Mouse (Mus musculus) embryonic facial prominence, embryonic 12.5 days (tissue): Measurements from ENCODE around the gene Olfr211. TPM values are rescaled to one million over a fixed set of nuclear protein-coding genes. Genes with fewer than 3 reads are reported as not detected.
A peak's percentile ranks its signal among the peaks of the same experiment; 100 is the strongest.

Source experiments
- ATAC-seq: fragments of 200-750 bp; cut with Nextera tagmentation; 2 replicates; pipeline ENCODE4 v1.8.0; 2017; ENCODE audit not compliant: insufficient number of reproducible peaks, insufficient read depth, low FRiP score, low TSS enrichment
- H3K27ac ChIP-seq: fragments of 300-500 bp; sonication (generic); 2 replicates; pipeline ENCODE4 v1.5.1; 2016; ENCODE audit warnings: mild to moderate bottlenecking
- H3K27me3 ChIP-seq: fragments of 300-500 bp; sonication (generic); 2 replicates; pipeline ENCODE4 v1.6.1; 2016; ENCODE audit warnings: mild to moderate bottlenecking, moderate library complexity
- H3K36me3 ChIP-seq: fragments of 300-500 bp; sonication (generic); 2 replicates; pipeline ENCODE4 v1.6.1; 2016; ENCODE audit warnings: mild to moderate bottlenecking
- H3K4me1 ChIP-seq: fragments of 300-500 bp; sonication (generic); 2 replicates; pipeline ENCODE4 v1.6.1; 2016
- H3K4me2 ChIP-seq: fragments of 300-500 bp; sonication (generic); replicated peaks from 2 replicates; pipeline ENCODE4 v1.6.1; 2016; ENCODE audit warnings: mild to moderate bottlenecking, moderate library complexity
- H3K4me3 ChIP-seq: fragments of 300-500 bp; sonication (generic); 2 replicates; pipeline ENCODE4 v1.5.1; 2016; ENCODE audit warnings: mild to moderate bottlenecking
- H3K9ac ChIP-seq: fragments of 300-500 bp; sonication (generic); 2 replicates; pipeline ENCODE4 v1.6.1; 2016; ENCODE audit warnings: mild to moderate bottlenecking, moderate library complexity
- H3K9me3 ChIP-seq: fragments of 300-500 bp; sonication (generic); 2 replicates; pipeline ENCODE4 v1.6.1; 2016; ENCODE audit warnings: mild to moderate bottlenecking, moderate library complexity
- WGBS: fragments of 180-500 bp; shearing (Covaris S2); methylation state at CpG from one replicate; pipeline ENCODE4 v1.1.7; 2016; 5-methylcytosine and 5-hydroxymethylcytosine counted together
- polyA plus RNA-seq: library from polyadenylated mRNA; unstranded; fragments of >200 nt; fragmentation: Nextera tagmentation; extraction: Ambion mirVana; gene quantifications from 2 replicates; pipeline ENCODE4 v1.2.1, GENCODE M21; 2016

Olfr211 gene
- polyA plus RNA-seq = not detected in 2 replicates

DNA sequence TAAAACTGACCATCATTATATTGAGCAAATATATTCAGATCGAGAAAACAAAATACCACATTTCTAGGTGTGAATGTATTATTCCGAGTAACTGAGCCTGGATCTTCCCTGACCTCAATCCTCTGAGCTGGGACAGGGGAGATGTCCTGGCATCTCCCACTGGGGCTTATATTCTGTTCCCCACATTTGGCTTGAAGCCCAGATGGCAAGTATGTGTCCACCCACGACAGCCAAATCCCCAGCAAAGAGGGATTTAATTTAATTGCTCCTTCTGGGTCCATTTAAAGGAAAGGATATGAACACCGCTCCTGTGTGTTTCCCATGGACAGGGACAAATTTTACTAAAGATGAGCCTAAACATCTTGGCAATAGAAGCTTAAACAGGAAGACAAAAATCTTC, at the start of gene Olfr211:
Olfr211 (plus strand) TSS at position 301 of the 400 bp plus-strand sequence.
- H3K4me3 ChIP-seq = no peak within 1 kb of the TSS
- 72% methylated on average over 4 of the region's 4 CpGs for WGBS
- H3K9ac ChIP-seq = no peak within 1 kb of the TSS
- no peak for ATAC-seq
- H3K27ac ChIP-seq = no peak within 1 kb of the TSS
- H3K36me3 ChIP-seq = no peaks in the 10 kb centered on the region
- H3K27me3 ChIP-seq = no peaks in the 10 kb centered on the region
- no peak within 1 kb of the TSS for H3K4me2 ChIP-seq
- H3K9me3 ChIP-seq = no peaks in the 10 kb centered on the region
- no peaks in the 10 kb centered on the region for H3K4me1 ChIP-seq

GRCm38 (mm10) chr6:116439531-116439930, 49.4 kb upstream of the Olfr211 start:
- 84% methylated on average over 6 of the region's 6 CpGs for WGBS

GRCm38 (mm10) chr6:116440447-116440846, 48.4 kb upstream of the Olfr211 start:
- Histone ChIP-seq H3K27me3 (no peaks in the 10 kb centered on the region), H3K9ac (no peak overlapping the region), H3K4me1 (no peaks in the 10 kb centered on the region), H3K4me2 (no peak overlapping the region), H3K27ac (no peak overlapping the region), H3K4me3 (no peak overlapping the region), H3K9me3 (no peaks in the 10 kb centered on the region), H3K36me3 (no peaks in the 10 kb centered on the region)
- no peak for ATAC-seq
- 78% methylated on average over 4 of the region's 4 CpGs for WGBS

More at GRCm38 (mm10) chr6:116439531-116439930, 49.4 kb upstream of the Olfr211 start:
- ATAC-seq = no peak
- no peak overlapping the region for H3K27ac ChIP-seq
- H3K36me3 ChIP-seq = no peaks in the 10 kb centered on the region
- H3K4me1 ChIP-seq = no peaks in the 10 kb centered on the region
- H3K9me3 ChIP-seq = no peaks in the 10 kb centered on the region
- H3K27me3 ChIP-seq = no peaks in the 10 kb centered on the region
- no peak overlapping the region for H3K4me3 ChIP-seq
- H3K9ac ChIP-seq = no peak overlapping the region
- H3K4me2 ChIP-seq = no peak overlapping the region

DNA sequence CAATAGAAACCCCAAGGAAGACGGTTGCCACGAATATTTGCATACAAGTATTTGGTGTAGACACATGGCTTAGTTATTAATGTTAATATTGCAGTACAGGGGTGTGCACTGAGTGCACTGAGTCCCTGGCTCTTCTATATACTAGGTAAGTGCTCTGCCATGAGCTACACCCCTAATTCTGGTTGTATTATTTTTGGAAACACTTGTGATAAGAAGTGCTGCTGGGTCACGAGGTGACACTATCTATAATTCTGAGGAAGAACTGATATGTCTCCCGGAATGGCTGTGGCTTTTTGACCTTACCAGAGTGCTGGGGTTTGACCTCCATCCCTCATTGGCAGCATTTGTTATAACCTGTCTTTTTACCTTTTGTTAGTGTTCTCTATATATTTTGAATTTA, 48.0 kb upstream of the Olfr211 start:
- Histone ChIP-seq H3K4me1 (no peaks in the 10 kb centered on the region), H3K9ac (no peak overlapping the region), H3K27me3 (no peaks in the 10 kb centered on the region), H3K4me3 (no peak overlapping the region), H3K9me3 (no peaks in the 10 kb centered on the region), H3K36me3 (no peaks in the 10 kb centered on the region), H3K4me2 (no peak overlapping the region), H3K27ac (no peak overlapping the region)
- 79% methylated on average over 4 of the region's 4 CpGs for WGBS
- ATAC-seq = no peak

DNA sequence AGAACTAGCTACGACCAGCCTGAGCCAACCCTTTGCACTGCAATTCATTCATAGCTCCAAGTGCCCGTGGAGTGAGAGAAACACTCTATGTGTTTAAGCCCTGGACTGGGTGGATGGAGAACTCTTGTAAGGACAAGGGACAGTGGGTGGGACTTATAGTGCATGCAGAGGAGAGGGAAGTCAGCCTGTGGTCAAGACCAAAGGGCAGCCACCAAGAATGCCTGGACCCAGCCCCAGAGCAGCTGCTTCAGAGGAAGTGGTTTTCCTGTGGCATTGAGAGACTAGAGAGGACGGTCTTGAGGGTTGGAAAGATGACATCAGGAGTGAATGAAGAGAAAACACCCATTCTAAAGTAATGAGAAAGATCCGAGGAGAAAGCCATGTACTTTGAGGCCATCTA, 33.1 kb upstream of the Olfr211 start:
- H3K27ac ChIP-seq = no peak overlapping the region

GRCm38 (mm10) chr6:116456482-116456881, 32.4 kb upstream of the Olfr211 start:
- no peaks in the 10 kb centered on the region for H3K9me3 ChIP-seq
- no peak overlapping the region for H3K4me2 ChIP-seq
- H3K36me3 ChIP-seq = no peaks in the 10 kb centered on the region
- H3K4me1 ChIP-seq = peaks cover 7% of the 10 kb centered on the region
- ATAC-seq = no peak
- no peak overlapping the region for H3K27ac ChIP-seq
- no peak overlapping the region for H3K4me3 ChIP-seq
- peaks cover 25% of the 10 kb centered on the region for H3K27me3 ChIP-seq
- 71% methylated on average over 1 of the region's 1 CpGs for WGBS
- H3K9ac ChIP-seq = no peak overlapping the region

More for the DNA sequence above, 33.1 kb upstream of the Olfr211 start:
- no peak overlapping the region for H3K9ac ChIP-seq
- 75% methylated on average over 4 of the region's 4 CpGs for WGBS
- peaks cover 4% of the 10 kb centered on the region; the same call in 1 of the 2 replicates for H3K4me1 ChIP-seq
- no peaks in the 10 kb centered on the region for H3K36me3 ChIP-seq
- H3K27me3 ChIP-seq = peaks cover 18% of the 10 kb centered on the region
- H3K4me2 ChIP-seq = no peak overlapping the region
- H3K9me3 ChIP-seq = no peaks in the 10 kb centered on the region
- no peak for ATAC-seq
- no peak overlapping the region for H3K4me3 ChIP-seq

- Histone ChIP-seq H3K4me1 (peaks cover 7% of the 10 kb centered on the region), H3K9ac (no peak overlapping the region), H3K4me2 (no peak overlapping the region), H3K4me3 (no peak overlapping the region), H3K9me3 (no peaks in the 10 kb centered on the region), H3K27ac (no peak overlapping the region), H3K27me3 (peaks cover 41% of the 10 kb centered on the region), H3K36me3 (no peaks in the 10 kb centered on the region)
- 78% methylated on average over 4 of the region's 4 CpGs for WGBS
- ATAC-seq = no peak
These were observed 30.2 kb upstream of the Olfr211 start for GRCm38 (mm10) chr6:116458728-116459127.

DNA sequence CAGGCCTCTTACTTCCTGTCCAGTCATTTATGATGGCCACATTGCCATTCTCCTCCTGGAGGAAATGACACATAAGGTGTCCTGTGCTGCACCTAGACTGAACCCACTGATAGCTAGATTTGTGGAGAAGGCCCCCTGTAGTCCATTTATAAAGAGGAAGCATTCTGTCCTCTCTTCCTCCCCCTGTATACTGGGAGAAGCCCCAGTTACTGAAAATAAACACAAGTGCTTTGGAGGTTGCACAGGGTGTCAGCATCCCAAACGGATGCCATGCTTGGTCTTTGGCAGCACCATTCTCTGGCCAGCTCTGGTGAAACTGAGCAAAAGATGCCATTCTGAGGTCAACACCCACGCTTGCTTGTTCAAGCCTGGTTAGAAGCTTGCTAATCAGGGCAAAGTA, 29.7 kb upstream of the Olfr211 start:
- WGBS = 69% methylated on average over 2 of the region's 2 CpGs
- H3K9ac ChIP-seq = no peak overlapping the region
- no peaks in the 10 kb centered on the region for H3K36me3 ChIP-seq
- H3K27ac ChIP-seq = no peak overlapping the region
- peaks cover 7% of the 10 kb centered on the region for H3K4me1 ChIP-seq
- no peaks in the 10 kb centered on the region for H3K9me3 ChIP-seq
- no peak for ATAC-seq
- H3K4me2 ChIP-seq = no peak overlapping the region
- H3K27me3 ChIP-seq = peaks cover 41% of the 10 kb centered on the region
- no peak overlapping the region for H3K4me3 ChIP-seq

DNA sequence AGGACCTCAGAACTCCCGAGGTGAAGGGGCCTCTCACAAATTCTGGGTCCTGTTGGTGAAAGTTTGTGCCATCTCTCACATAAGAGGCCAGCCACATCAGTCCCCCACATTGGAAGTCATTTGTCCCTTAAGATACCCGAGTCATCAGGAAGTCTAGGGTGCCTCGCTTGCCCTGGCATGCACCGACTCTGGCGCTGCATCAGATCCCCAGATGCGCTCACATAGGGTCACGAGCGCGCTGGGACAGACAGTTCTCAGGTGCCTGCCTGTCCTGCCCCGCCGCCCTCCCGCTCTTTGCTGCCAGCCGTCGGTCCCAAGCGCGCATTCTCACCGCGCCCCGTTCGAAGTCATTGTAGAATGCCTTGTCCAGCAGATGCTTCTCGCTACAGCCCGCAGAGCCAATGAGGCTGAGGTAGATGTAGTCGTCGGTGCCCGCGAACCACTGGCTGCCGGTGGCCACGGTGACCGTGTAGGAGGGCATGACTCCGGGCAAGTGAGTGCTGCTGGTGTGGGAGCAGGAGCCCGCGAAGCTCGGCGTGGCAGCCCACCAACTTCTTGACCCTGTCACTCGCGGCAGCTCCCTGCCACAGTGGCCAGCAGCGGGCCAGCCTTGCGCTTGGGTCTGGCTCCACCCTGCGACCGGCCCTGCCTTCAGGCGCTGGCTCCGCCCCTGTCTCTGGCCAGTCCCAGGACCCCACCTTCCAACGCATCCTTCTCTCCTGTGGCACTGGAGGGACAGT, 28.2 kb upstream of the Olfr211 start, which contains the start of gene Alox5:
Alox5 (minus strand) TSS at position 635 of the 740 bp plus-strand sequence.
- Histone ChIP-seq H3K9me3 (no peaks in the 10 kb centered on the region), H3K4me2 (peak within 1 kb of the TSS; percentile 60), H3K4me3 (peak within 1 kb of the TSS; percentile 33), H3K9ac (peak within 1 kb of the TSS; percentile 27; the same call in 1 of the 2 replicates), H3K4me1 (peaks cover 7% of the 10 kb centered on the region), H3K27me3 (peaks cover 41% of the 10 kb centered on the region), H3K36me3 (no peaks in the 10 kb centered on the region), H3K27ac (no peak within 1 kb of the TSS)
- 3% methylated on average over 43 of the region's 43 CpGs for WGBS
- ATAC-seq = no peak

- no peak for ATAC-seq
- no peak overlapping the region for H3K9ac ChIP-seq
- H3K27me3 ChIP-seq = no peaks in the 10 kb centered on the region
- no peaks in the 10 kb centered on the region for H3K36me3 ChIP-seq
- H3K4me3 ChIP-seq = no peak overlapping the region
- no peak overlapping the region for H3K4me2 ChIP-seq
- H3K4me1 ChIP-seq = no peaks in the 10 kb centered on the region
- no peak overlapping the region for H3K27ac ChIP-seq
- H3K9me3 ChIP-seq = no peaks in the 10 kb centered on the region
- 34% methylated on average over 3 of the region's 3 CpGs for WGBS
These were observed 20.8 kb upstream of the Olfr211 start for GRCm38 (mm10) chr6:116468081-116468480.

DNA sequence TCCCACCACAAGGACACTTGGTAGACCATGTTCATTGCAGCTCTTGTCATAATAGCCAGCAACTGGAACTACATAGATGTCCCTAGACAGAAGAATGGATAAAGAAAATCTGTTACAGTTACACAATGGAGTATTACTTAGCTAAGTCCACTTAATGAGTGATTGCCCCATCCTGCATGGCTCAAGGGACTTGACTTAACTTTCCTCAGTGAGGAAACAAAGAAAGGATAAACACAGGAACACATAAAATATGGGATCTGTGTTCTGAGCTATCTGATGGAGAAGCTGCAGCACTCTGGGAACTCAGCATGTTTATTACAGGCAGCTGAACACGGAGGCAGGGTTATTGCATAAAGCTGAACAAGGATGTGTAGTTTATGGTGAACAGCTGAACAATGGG, 3.8 kb upstream of the Olfr211 start:
- Histone ChIP-seq H3K9ac (no peak overlapping the region), H3K27ac (no peak overlapping the region), H3K36me3 (no peaks in the 10 kb centered on the region), H3K9me3 (no peaks in the 10 kb centered on the region), H3K4me2 (no peak overlapping the region), H3K27me3 (no peaks in the 10 kb centered on the region), H3K4me1 (no peaks in the 10 kb centered on the region), H3K4me3 (no peak overlapping the region)
- WGBS = 86% methylated on average over 1 of the region's 1 CpGs
- ATAC-seq = no peak

- Histone ChIP-seq H3K27me3 (no peaks in the 10 kb centered on the region), H3K9me3 (no peaks in the 10 kb centered on the region), H3K4me1 (no peaks in the 10 kb centered on the region), H3K36me3 (no peaks in the 10 kb centered on the region), H3K27ac (no peak overlapping the region), H3K9ac (no peak overlapping the region), H3K4me2 (no peak overlapping the region), H3K4me3 (no peak overlapping the region)
- no peak for ATAC-seq
- WGBS = 55% methylated on average over 1 of the region's 1 CpGs
These were observed 2.1 kb upstream of the Olfr211 start for GRCm38 (mm10) chr6:116486833-116487232.
